Mouse (Mus musculus) liver, embryonic 13.5 days (tissue): ENCODE data around the gene Serpinf1. TPM values are rescaled to one million over a fixed set of nuclear protein-coding genes. Genes with fewer than 3 reads are reported as not detected.
A peak's percentile ranks its signal among the peaks of the same experiment; 100 is the strongest.

Experiments used
- ATAC-seq: fragments of 200-750 bp; cut with Nextera tagmentation; 2 replicates; pipeline ENCODE4 v1.8.0; 2017; ENCODE audit warnings: low read depth, mild to moderate bottlenecking, moderate number of reproducible peaks, moderate library complexity
- DNase-seq: peaks from one replicate; pipeline ENCODE4 v3.0.0; 2022
- H3K27ac ChIP-seq: fragments of 300-500 bp; sonication (generic); 2 replicates; pipeline ENCODE4 v1.5.1; 2015; ENCODE audit warnings: moderate library complexity, mild to moderate bottlenecking, inconsistent platforms
- H3K27me3 ChIP-seq: fragments of 300-500 bp; sonication (generic); 2 replicates; pipeline ENCODE4 v1.6.1; 2015; ENCODE audit warnings: mild to moderate bottlenecking, inconsistent platforms
- H3K36me3 ChIP-seq: fragments of 300-500 bp; sonication (generic); 2 replicates; pipeline ENCODE4 v1.6.1; 2015; ENCODE audit warnings: mild to moderate bottlenecking, inconsistent platforms
- H3K4me1 ChIP-seq: fragments of 300-500 bp; sonication (generic); replicated peaks from 2 replicates; pipeline ENCODE4 v1.6.1; 2015; ENCODE audit warnings: inconsistent platforms
- H3K4me2 ChIP-seq: fragments of 300-500 bp; sonication (generic); 2 replicates; pipeline ENCODE4 v1.6.1; 2015; ENCODE audit warnings: inconsistent platforms, mild to moderate bottlenecking, moderate library complexity
- H3K4me3 ChIP-seq: fragments of 300-500 bp; sonication (generic); replicated peaks from 2 replicates; pipeline ENCODE4 v1.5.1; 2015; ENCODE audit warnings: mild to moderate bottlenecking, inconsistent platforms
- H3K9ac ChIP-seq: fragments of 300-500 bp; sonication (generic); 2 replicates; pipeline ENCODE4 v1.6.1; 2015; ENCODE audit warnings: mild to moderate bottlenecking, inconsistent platforms
- H3K9me3 ChIP-seq: fragments of 300-500 bp; sonication (generic); replicated peaks from 2 replicates; pipeline ENCODE4 v1.6.1; 2016; ENCODE audit warnings: inconsistent platforms
- WGBS: fragments of 180-500 bp; shearing (Covaris S2); methylation state at CpG from one replicate; pipeline ENCODE4 v1.1.7; 2015; ENCODE audit not compliant: insufficient replicate concordance; 5-methylcytosine and 5-hydroxymethylcytosine counted together
- polyA plus RNA-seq: library from polyadenylated mRNA; unstranded; fragments of >200 nt; fragmentation: Nextera tagmentation; extraction: Ambion mirVana; gene quantifications from 2 replicates; pipeline ENCODE4 v1.2.1, GENCODE M21; 2015

Gene Serpinf1
- 179 and 181 TPM in 2 replicates for polyA plus RNA-seq

GRCm38 (mm10) chr11:75422013-75422792, at the start of gene Serpinf1:
Gene Serpinf1 (minus strand): TSS chr11:75422701.
- ATAC-seq (peak; percentile 29; the same call in 1 of the 2 replicates), DNase-seq (no peak)
- peak within 1 kb of the TSS; percentile 56 for H3K4me2 ChIP-seq
- H3K27me3 ChIP-seq: peaks cover 3% of the 10 kb centered on the region; the same call in 1 of the 2 replicates
- H3K9me3 ChIP-seq: no peaks in the 10 kb centered on the region
- H3K9ac ChIP-seq: peak within 1 kb of the TSS; percentile 59
- WGBS: 35% methylated on average over 10 of the region's 10 CpGs
- no peaks in the 10 kb centered on the region for H3K36me3 ChIP-seq
- peaks cover 20% of the 10 kb centered on the region for H3K4me1 ChIP-seq
- H3K27ac ChIP-seq: peak within 1 kb of the TSS; percentile 27; the same call in 1 of the 2 replicates
- peak within 1 kb of the TSS; percentile 50 for H3K4me3 ChIP-seq

- H3K4me3 ChIP-seq: no peak overlapping the region
- DNase-seq (no peak), ATAC-seq (no peak)
- H3K9me3 ChIP-seq: no peaks in the 10 kb centered on the region
- no peak overlapping the region for H3K4me2 ChIP-seq
- H3K4me1 ChIP-seq: peaks cover 59% of the 10 kb centered on the region
- peaks cover 10% of the 10 kb centered on the region for H3K36me3 ChIP-seq
- H3K27me3 ChIP-seq: no peaks in the 10 kb centered on the region
- H3K27ac ChIP-seq: 0 out of 2 replicates have a peak overlapping the region, but pooled peaks have one; percentile 12
- H3K9ac ChIP-seq: no peak overlapping the region
- 64% methylated on average over 3 of the region's 3 CpGs for WGBS
Measured at GRCm38 (mm10) chr11:75470675-75471074, 48.2 kb upstream of the Serpinf1 start.

- WGBS: 82% methylated on average over 4 of the region's 4 CpGs
- H3K9me3 ChIP-seq: no peaks in the 10 kb centered on the region
- H3K4me2 ChIP-seq: peak overlapping the region; percentile 96; the same call in 1 of the 2 replicates
- H3K4me3 ChIP-seq: no peak overlapping the region
- peaks cover 24% of the 10 kb centered on the region for H3K36me3 ChIP-seq
- no peak for ATAC-seq
- H3K9ac ChIP-seq: no peak overlapping the region; the same call in 1 of the 2 replicates
- H3K27ac ChIP-seq: peak overlapping the region; percentile 53; the same call in 1 of the 2 replicates
- DNase-seq: no peak
- H3K4me1 ChIP-seq: peaks cover 68% of the 10 kb centered on the region
- H3K27me3 ChIP-seq: no peaks in the 10 kb centered on the region
Measured at GRCm38 (mm10) chr11:75469261-75469660, 46.8 kb upstream of the Serpinf1 start.

- Histone ChIP-seq H3K4me2 (peak overlapping the region; percentile 96), H3K4me3 (peak overlapping the region; percentile 66), H3K9ac (peak overlapping the region; percentile 79), H3K36me3 (peaks cover 33% of the 10 kb centered on the region), H3K9me3 (no peaks in the 10 kb centered on the region), H3K27me3 (no peaks in the 10 kb centered on the region), H3K27ac (peak overlapping the region; percentile 44; the same call in 1 of the 2 replicates), H3K4me1 (peaks cover 75% of the 10 kb centered on the region)
- DNase-seq (no peak), ATAC-seq (peak; percentile 4; the same call in 1 of the 2 replicates)
- 53% methylated on average over 7 of the region's 7 CpGs for WGBS
Measured at GRCm38 (mm10) chr11:75468410-75468809, 45.9 kb upstream of the Serpinf1 start.

- peak overlapping the region; percentile 96 for H3K4me2 ChIP-seq
- H3K4me1 ChIP-seq: peaks cover 75% of the 10 kb centered on the region
- H3K9me3 ChIP-seq: no peaks in the 10 kb centered on the region
- peaks cover 34% of the 10 kb centered on the region for H3K36me3 ChIP-seq
- peak overlapping the region; percentile 71 for H3K27ac ChIP-seq
- peak overlapping the region; percentile 66 for H3K4me3 ChIP-seq
- ATAC-seq: peak; percentile 83
- H3K9ac ChIP-seq: peak overlapping the region; percentile 79
- peak; percentile 71 for DNase-seq
- 17% methylated on average over 19 of the region's 19 CpGs for WGBS
- H3K27me3 ChIP-seq: no peaks in the 10 kb centered on the region
Measured at GRCm38 (mm10) chr11:75467512-75468215, 45.2 kb upstream of the Serpinf1 start.

- DNase-seq (no peak), ATAC-seq (no peak)
- Histone ChIP-seq H3K4me3 (peak overlapping the region; percentile 66), H3K4me1 (peaks cover 75% of the 10 kb centered on the region), H3K27me3 (no peaks in the 10 kb centered on the region), H3K27ac (peak overlapping the region; percentile 71), H3K9ac (no peak overlapping the region), H3K9me3 (no peaks in the 10 kb centered on the region), H3K4me2 (peak overlapping the region; percentile 96), H3K36me3 (peaks cover 34% of the 10 kb centered on the region)
- WGBS: 97% methylated on average over 4 of the region's 4 CpGs
Measured at GRCm38 (mm10) chr11:75466731-75467505, 44.4 kb upstream of the Serpinf1 start.

- Histone ChIP-seq H3K9ac (no peak overlapping the region), H3K27me3 (no peaks in the 10 kb centered on the region), H3K4me2 (no peak overlapping the region), H3K4me3 (no peak overlapping the region), H3K4me1 (peaks cover 71% of the 10 kb centered on the region), H3K27ac (peak overlapping the region; percentile 8; the same call in 1 of the 2 replicates), H3K9me3 (no peaks in the 10 kb centered on the region), H3K36me3 (peaks cover 34% of the 10 kb centered on the region)
- ATAC-seq (no peak), DNase-seq (no peak)
- WGBS: 88% methylated on average over 6 of the region's 6 CpGs
Measured at GRCm38 (mm10) chr11:75465051-75465450, 42.5 kb upstream of the Serpinf1 start.

GRCm38 (mm10) chr11:75464417-75464816, 41.9 kb upstream of the Serpinf1 start:
- H3K4me2 ChIP-seq: no peak overlapping the region

GRCm38 (mm10) chr11:75463624-75464023, 41.1 kb upstream of the Serpinf1 start:
- Histone ChIP-seq H3K4me3 (peak overlapping the region; percentile 92), H3K4me2 (peak overlapping the region; percentile 92), H3K4me1 (peaks cover 74% of the 10 kb centered on the region)

More at GRCm38 (mm10) chr11:75464417-75464816, 41.9 kb upstream of the Serpinf1 start:
- Histone ChIP-seq H3K4me1 (peaks cover 74% of the 10 kb centered on the region), H3K36me3 (peaks cover 34% of the 10 kb centered on the region), H3K27me3 (no peaks in the 10 kb centered on the region), H3K27ac (0 out of 2 replicates have a peak overlapping the region, but pooled peaks have one; percentile 100), H3K9me3 (no peaks in the 10 kb centered on the region), H3K9ac (no peak overlapping the region), H3K4me3 (no peak overlapping the region; the same call in 1 of the 2 replicates)
- no peak for ATAC-seq
- no peak for DNase-seq
- 93% methylated on average over 6 of the region's 6 CpGs for WGBS

GRCm38 (mm10) chr11:75462865-75463336, 40.4 kb upstream of the Serpinf1 start:
- 4% methylated on average over 9 of the region's 9 CpGs for WGBS
- H3K27me3 ChIP-seq: no peaks in the 10 kb centered on the region
- H3K9ac ChIP-seq: peak overlapping the region; percentile 97
- peaks cover 74% of the 10 kb centered on the region for H3K4me1 ChIP-seq
- H3K4me2 ChIP-seq: peak overlapping the region; percentile 92
- peaks cover 34% of the 10 kb centered on the region for H3K36me3 ChIP-seq
- ATAC-seq: peak; percentile 58
- DNase-seq: peak; percentile 91
- H3K9me3 ChIP-seq: no peaks in the 10 kb centered on the region
- H3K4me3 ChIP-seq: peak overlapping the region; percentile 92
- H3K27ac ChIP-seq: peak overlapping the region; percentile 100

More at GRCm38 (mm10) chr11:75463624-75464023, 41.1 kb upstream of the Serpinf1 start:
- ATAC-seq (no peak), DNase-seq (no peak)
- Histone ChIP-seq H3K27me3 (no peaks in the 10 kb centered on the region), H3K9me3 (no peaks in the 10 kb centered on the region), H3K27ac (peak overlapping the region; percentile 100), H3K36me3 (peaks cover 34% of the 10 kb centered on the region), H3K9ac (peak overlapping the region; percentile 97)
- 83% methylated on average over 4 of the region's 4 CpGs for WGBS
